Mouse (Mus musculus) megakaryocyte, embryonic 14.5 days (primary cell): Measurements from ENCODE around the gene Edem2.
A peak's percentile ranks its signal among the peaks of the same experiment; 100 is the strongest.

Experiments
- FLI1 ChIP-seq: IDR thresholded peaks from 2 replicates; pipeline ENCODE4 v1.6.1; 2012; ENCODE audit warnings: low read length, inconsistent platforms, mixed read lengths
- GATA1 ChIP-seq: IDR thresholded peaks from 3 replicates; pipeline ENCODE4 v1.6.1; 2012; ENCODE audit warnings: mixed read lengths, low read length, inconsistent platforms, borderline replicate concordance

DNA sequence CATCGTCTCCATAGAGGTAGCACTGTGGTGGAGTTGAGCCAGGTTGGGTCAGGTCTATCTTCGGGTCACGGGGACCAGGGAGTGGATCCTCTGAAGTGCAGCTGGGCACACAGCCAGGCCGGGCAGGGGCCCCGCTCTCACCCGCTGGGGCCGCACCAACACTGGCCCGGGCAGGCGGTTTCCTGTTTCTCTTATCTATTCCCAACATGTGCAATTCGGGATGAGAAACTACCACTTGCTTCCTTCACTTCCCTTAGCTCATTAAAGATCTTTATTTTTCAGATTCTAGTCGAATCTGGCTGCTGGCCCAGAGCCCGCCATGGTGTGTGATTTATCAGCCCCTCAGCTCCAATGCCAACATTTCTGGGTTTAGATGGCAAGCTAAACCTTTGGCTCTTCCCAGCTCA lies 13.7 kb upstream of the Edem2 start:
- peak; percentile 29; the same call in 1 of the 3 replicates for TF ChIP-seq GATA1
- no peak for TF ChIP-seq FLI1
